Mouse (Mus musculus) CH12.LX (cell line): ENCODE results near the gene Sik3. TPM values are rescaled to one million over a fixed set of nuclear protein-coding genes. Genes with fewer than 3 reads are reported as not detected.

Experiments
- DNase-seq: peaks from one replicate; pipeline ENCODE4 v3.0.0-alpha.2; 2013; ENCODE audit errors: extremely low read depth
- H3K27ac ChIP-seq: 2 replicates; pipeline ENCODE4 v1.5.1; 2012; ENCODE audit warnings: low read depth, mild to moderate bottlenecking, control low read depth, moderate library complexity; ENCODE audit not compliant: insufficient read depth
- H3K27me3 ChIP-seq: replicated peaks from 2 replicates; pipeline ENCODE3; 2012; ENCODE audit warnings: inconsistent platforms
- H3K36me3 ChIP-seq, 2 experiments: replicated peaks in 1 of 2; 2 replicates each; pipeline versions ENCODE3 to v1.6.1; 2012; ENCODE audit warnings: inconsistent platforms in 1 of 2, low read length in 1 of 2, mild to moderate bottlenecking in 1 of 2, mixed read lengths in 1 of 2, moderate library complexity in 1 of 2; ENCODE audit not compliant: control insufficient read depth in 1 of 2, insufficient read depth in 1 of 2
- H3K4me1 ChIP-seq, 2 experiments: 2 replicates each; pipeline ENCODE4 v1.6.1; 2012; ENCODE audit warnings: inconsistent platforms in 1 of 2, moderate library complexity in 1 of 2; ENCODE audit not compliant: insufficient read depth in 2 of 2, control insufficient read depth in 1 of 2
- H3K4me2 ChIP-seq: 2 replicates; pipeline ENCODE4 v1.6.1; 2012; ENCODE audit warnings: low read depth, mild to moderate bottlenecking, control low read depth; ENCODE audit not compliant: poor library complexity, insufficient read depth, severe bottlenecking
- H3K4me3 ChIP-seq, 3 experiments: fragments of 150-350 bp in 1 of 3; sonication (generic) in 1 of 3; replicated peaks in 1 of 3; 2 replicates each; pipeline versions ENCODE3 to v1.5.1; 2011 to 2012; ENCODE audit warnings: low read depth in 2 of 3, low read length in 2 of 3, mild to moderate bottlenecking in 2 of 3, moderate library complexity in 2 of 3, control low read depth in 1 of 3, improper control_type of control experiment in 1 of 3, inconsistent platforms in 1 of 3, mixed read lengths in 1 of 3; ENCODE audit not compliant: poor library complexity in 1 of 3
- H3K79me2 ChIP-seq: replicated peaks from 2 replicates; pipeline ENCODE4 v1.6.1; 2012; ENCODE audit warnings: mild to moderate bottlenecking, moderate library complexity; ENCODE audit not compliant: control insufficient read depth, poor library complexity, insufficient read depth, severe bottlenecking; ENCODE audit errors: extremely low read depth
- H3K9ac ChIP-seq: 2 replicates; pipeline ENCODE4 v1.6.1; 2012; ENCODE audit warnings: low read depth, mild to moderate bottlenecking, control low read depth, moderate library complexity; ENCODE audit not compliant: insufficient read depth
- H3K9me3 ChIP-seq: replicated peaks from 2 replicates; pipeline ENCODE3; 2012; ENCODE audit warnings: low read length, inconsistent platforms, mixed read lengths
- BHLHE40 ChIP-seq: IDR thresholded peaks from 2 replicates; pipeline ENCODE4 v1.6.1; 2011; ENCODE audit warnings: mild to moderate bottlenecking, low read depth, low read length, improper control_type of control experiment
- CHD1 ChIP-seq: IDR thresholded peaks from 2 replicates; pipeline ENCODE4 v1.6.1; 2012; ENCODE audit warnings: low read depth, low read length, improper control_type of control experiment, inconsistent platforms
- CHD2 ChIP-seq: IDR thresholded peaks from 2 replicates; pipeline ENCODE4 v1.6.1; 2011; ENCODE audit warnings: low read length, improper control_type of control experiment
- E2F4 ChIP-seq: IDR thresholded peaks from 2 replicates; pipeline ENCODE4 v1.6.1; 2011; ENCODE audit warnings: low read depth, low read length, improper control_type of control experiment; ENCODE audit not compliant: insufficient replicate concordance
- ELF1 ChIP-seq: IDR thresholded peaks from 2 replicates; pipeline ENCODE4 v1.6.1; 2014; ENCODE audit warnings: low read depth, mild to moderate bottlenecking, inconsistent platforms, low read length, improper control_type of control experiment
- EP300 ChIP-seq: IDR thresholded peaks from 2 replicates; pipeline ENCODE4 v1.6.1; 2011; ENCODE audit warnings: low read length, improper control_type of control experiment
- ETS1 ChIP-seq: conservative IDR thresholded peaks from 2 replicates; pipeline ENCODE4 v1.6.1; 2012; ENCODE audit warnings: low read depth, mild to moderate bottlenecking, inconsistent platforms, low read length, improper control_type of control experiment, moderate library complexity
- GABPA ChIP-seq: IDR thresholded peaks from 2 replicates; pipeline ENCODE4 v1.6.1; 2012; ENCODE audit warnings: low read depth, low read length, improper control_type of control experiment, inconsistent platforms; ENCODE audit not compliant: insufficient replicate concordance
- HCFC1 ChIP-seq: IDR thresholded peaks from 2 replicates; pipeline ENCODE4 v1.6.1; 2012; ENCODE audit warnings: low read depth, mild to moderate bottlenecking, inconsistent platforms, low read length, improper control_type of control experiment
- IRF4 ChIP-seq: IDR thresholded peaks from 2 replicates; pipeline ENCODE4 v1.6.1; 2014; ENCODE audit warnings: low read depth, mild to moderate bottlenecking, inconsistent platforms, low read length, improper control_type of control experiment
- JUN ChIP-seq: IDR thresholded peaks from 2 replicates; pipeline ENCODE4 v1.6.1; 2011; ENCODE audit warnings: low read depth, mild to moderate bottlenecking, low read length, improper control_type of control experiment, moderate library complexity; ENCODE audit not compliant: insufficient read depth
- JUND ChIP-seq: conservative IDR thresholded peaks from 2 replicates; pipeline ENCODE4 v1.6.1; 2011; ENCODE audit warnings: low read depth, low read length, improper control_type of control experiment
- KAT2A ChIP-seq: IDR thresholded peaks from 2 replicates; pipeline ENCODE4 v1.6.1; 2012; ENCODE audit warnings: low read length, improper control_type of control experiment, inconsistent platforms; ENCODE audit not compliant: insufficient replicate concordance
- MAX ChIP-seq: IDR thresholded peaks from 2 replicates; pipeline ENCODE4 v1.6.1; 2011; ENCODE audit warnings: low read length, improper control_type of control experiment
- MAZ ChIP-seq: IDR thresholded peaks from 2 replicates; pipeline ENCODE4 v1.6.1; 2012; ENCODE audit warnings: low read depth, mild to moderate bottlenecking, inconsistent platforms, low read length, improper control_type of control experiment, moderate library complexity
- NRF1 ChIP-seq: IDR thresholded peaks from 2 replicates; pipeline ENCODE4 v1.6.1; 2014; ENCODE audit warnings: low read depth, mild to moderate bottlenecking, inconsistent platforms, low read length, improper control_type of control experiment, moderate library complexity
- PAX5 ChIP-seq: IDR thresholded peaks from 2 replicates; pipeline ENCODE4 v1.6.1; 2012; ENCODE audit warnings: low read length, inconsistent platforms, mixed read lengths
- POLR2AphosphoS2 ChIP-seq: IDR thresholded peaks from 2 replicates; pipeline ENCODE4 v1.6.1; 2011; ENCODE audit warnings: low read depth, low read length, improper control_type of control experiment
- RCOR1 ChIP-seq: conservative IDR thresholded peaks from 2 replicates; pipeline ENCODE4 v1.6.1; 2012; ENCODE audit warnings: low read depth, mild to moderate bottlenecking, inconsistent platforms, low read length, improper control_type of control experiment
- SIN3A ChIP-seq: IDR thresholded peaks from 2 replicates; pipeline ENCODE4 v1.6.1; 2012; ENCODE audit warnings: low read length, improper control_type of control experiment, inconsistent platforms
- TBP ChIP-seq: conservative IDR thresholded peaks from 2 replicates; pipeline ENCODE4 v1.6.1; 2011; ENCODE audit warnings: low read depth, low read length, improper control_type of control experiment
- UBTF ChIP-seq: IDR thresholded peaks from 2 replicates; pipeline ENCODE4 v1.6.1; 2012; ENCODE audit warnings: low read depth, mild to moderate bottlenecking, inconsistent platforms, low read length, improper control_type of control experiment, moderate library complexity
- USF2 ChIP-seq: conservative IDR thresholded peaks from 2 replicates; pipeline ENCODE4 v1.6.1; 2011; ENCODE audit warnings: low read depth, low read length, improper control_type of control experiment
- ZC3H11A ChIP-seq: IDR thresholded peaks from 2 replicates; pipeline ENCODE4 v1.6.1; 2012; ENCODE audit warnings: low read depth, mild to moderate bottlenecking, inconsistent platforms, low read length, improper control_type of control experiment
- ZKSCAN1 ChIP-seq: IDR thresholded peaks from 2 replicates; pipeline ENCODE4 v1.6.1; 2012; ENCODE audit warnings: low read depth, inconsistent platforms, low read length, improper control_type of control experiment, borderline replicate concordance
- ZMIZ1 ChIP-seq: IDR thresholded peaks from 2 replicates; pipeline ENCODE4 v1.6.1; 2012; ENCODE audit warnings: low read depth, mild to moderate bottlenecking, inconsistent platforms, low read length, improper control_type of control experiment
- ZNF384 ChIP-seq: IDR thresholded peaks from 2 replicates; pipeline ENCODE4 v1.6.1; 2012; ENCODE audit warnings: low read depth, low read length, improper control_type of control experiment, inconsistent platforms
- dilution Hi-C: fragments of 300-500 bp; cut with MboI; formaldehyde crosslinking; loops from 2 replicates; pipeline ENCODE4 v1.14.3; 2020; ENCODE audit warnings: low sequenced_read_pairs; ENCODE audit not compliant: extremely low pct_unique_long_range_greater_than_20kb, extremely low pct_ligation_motif_present
- in situ Hi-C: fragments of 300-500 bp; cut with MboI; formaldehyde crosslinking; loops from 3 replicates; pipeline ENCODE4 v1.14.3; 2019; ENCODE audit warnings: low sequenced_read_pairs, low pct_ligation_motif_present, low pct_unique_long_range_greater_than_20kb, mixed read lengths
- polyA plus RNA-seq: library from polyadenylated mRNA; unstranded; fragments of >175 nt; gene quantifications from 2 replicates; pipeline ENCODE4 v1.2.1, GENCODE M21; 2012; ENCODE audit warnings: low read depth; ENCODE audit not compliant: insufficient read length
- total RNA-seq, 2 experiments: library from RNA; depleted of rRNA; stranded (reverse); fragments of 300-350 nt in 1 of 2; fragments of >200 nt in 1 of 2; gene quantifications; 2 replicates each; pipeline ENCODE4 v1.2.3; 2012 to 2014

Gene Sik3
- total and polyA plus RNA-seq, 3 experiments: 14.9 to 29.8 (median 21.4) TPM

DNA sequence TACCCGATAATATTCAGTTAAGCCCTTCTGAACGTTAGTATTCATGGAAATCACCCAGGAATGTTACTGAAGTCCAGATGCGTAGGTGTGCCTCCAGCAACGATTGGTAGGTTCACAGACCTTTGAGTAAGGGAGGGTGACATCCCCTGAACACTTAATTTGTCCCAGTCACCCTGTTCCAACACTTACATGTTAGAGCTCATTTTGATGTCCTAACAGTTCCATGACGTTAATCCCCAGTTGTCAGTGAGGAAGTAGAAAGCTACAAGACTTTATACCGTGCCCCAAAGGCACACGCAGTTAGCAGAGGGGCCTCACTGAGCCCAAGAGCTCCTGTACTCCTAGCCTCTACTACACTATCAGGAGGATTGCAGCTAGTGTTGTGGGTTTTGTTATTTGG lies 36.9 kb downstream of the Sik3 start:
- Histone ChIP-seq H3K4me3 (no peak overlapping the region), H3K27ac (no peak overlapping the region), H3K4me1 (peaks cover 23 to 76% of the 10 kb centered on the region in 2 experiments), H3K4me2 (no peak overlapping the region), H3K27me3 (no peaks in the 10 kb centered on the region), H3K9ac (no peak overlapping the region), H3K36me3 (peaks cover 4 to 38% of the 10 kb centered on the region in 2 experiments), H3K79me2 (peaks cover 21% of the 10 kb centered on the region), H3K9me3 (no peaks in the 10 kb centered on the region)
- dilution Hi-C loops (no loop called here), in situ Hi-C loops (no loop called here)
- TF ChIP-seq ZC3H11A (no peak), CHD1 (no peak), ETS1 (no peak), SIN3A (no peak), E2F4 (no peak), JUN (no peak)
- DNase-seq: no peak

DNA sequence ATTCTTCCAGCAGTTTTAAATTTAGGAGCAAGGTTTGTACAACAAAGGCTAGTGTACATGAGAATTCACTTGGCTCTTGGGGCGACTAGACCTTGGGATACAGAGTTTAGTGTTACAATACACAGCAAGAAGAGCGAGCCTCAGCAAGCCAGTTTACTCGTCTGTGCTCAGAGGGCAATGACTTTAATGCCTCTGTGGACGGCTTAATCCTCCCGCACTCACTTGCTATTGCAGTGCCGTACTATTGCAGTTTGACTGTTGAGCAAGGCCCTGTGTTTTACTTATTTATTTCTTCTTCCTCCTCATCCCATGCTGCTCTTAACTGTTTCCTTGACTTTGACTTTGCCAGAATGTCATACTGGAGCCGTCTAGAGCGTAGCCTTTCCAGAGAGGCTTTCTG lies 37.6 kb downstream of the Sik3 start:
- in situ Hi-C loops: no loop called here
- H3K4me2 ChIP-seq: no peak overlapping the region
- dilution Hi-C loops: no loop called here

DNA sequence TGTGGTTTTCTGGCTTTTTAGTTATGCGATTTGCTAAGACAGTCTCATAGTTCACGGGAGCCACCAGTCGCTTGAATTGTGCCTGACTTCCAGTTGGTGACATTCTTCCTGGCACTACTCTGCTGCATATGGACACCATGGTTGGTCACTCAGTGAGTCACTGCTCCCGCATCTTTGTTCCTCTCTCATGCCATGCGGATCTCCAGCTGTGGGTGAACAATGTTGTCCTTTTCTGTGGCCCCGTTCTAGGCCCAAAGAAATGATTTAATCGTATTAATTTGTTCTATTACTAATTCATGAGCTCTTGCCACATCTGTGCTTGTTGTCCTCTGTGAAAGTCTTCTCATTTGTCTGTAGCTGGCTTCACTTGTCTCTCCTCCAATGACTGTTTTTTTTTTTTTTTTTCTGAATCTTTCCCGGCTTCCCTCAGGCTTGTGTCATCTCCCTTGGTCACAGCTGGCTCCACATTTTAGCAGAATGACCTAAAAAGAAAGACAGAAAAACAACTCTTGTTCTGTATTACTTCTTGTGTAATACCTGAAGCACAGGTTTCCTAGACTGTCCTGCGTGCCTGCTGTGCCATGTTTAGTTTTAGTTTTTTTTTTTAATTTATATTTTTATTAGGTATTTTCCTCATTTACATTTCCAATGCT lies 40.5 kb downstream of the Sik3 start:
- Histone ChIP-seq H3K27me3 (no peaks in the 10 kb centered on the region), H3K9ac (no peak overlapping the region), H3K4me2 (no peak overlapping the region), H3K36me3 (peaks cover 4 to 49% of the 10 kb centered on the region in 2 experiments), H3K4me1 (peaks cover 16 to 75% of the 10 kb centered on the region in 2 experiments), H3K9me3 (no peaks in the 10 kb centered on the region), H3K79me2 (peaks cover 19% of the 10 kb centered on the region), H3K4me3 (no peak overlapping the region), H3K27ac (no peak overlapping the region)
- in situ Hi-C loops: no loop called here
- no peak for TF ChIP-seq SIN3A
- no peak for TF ChIP-seq MAX
- no peak for TF ChIP-seq NRF1
- TF ChIP-seq UBTF: no peak
- no peak for TF ChIP-seq HCFC1
- TF ChIP-seq GABPA: no peak
- TF ChIP-seq ZKSCAN1: no peak
- no peak for TF ChIP-seq JUND
- TF ChIP-seq BHLHE40: no peak
- TF ChIP-seq KAT2A: no peak
- no peak for TF ChIP-seq POLR2AphosphoS2
- no peak for TF ChIP-seq MAZ
- TF ChIP-seq ZNF384: no peak
- no peak for TF ChIP-seq PAX5
- no peak for TF ChIP-seq EP300
- DNase-seq: no peak
- dilution Hi-C loops: no loop called here

More for the DNA sequence above, 37.6 kb downstream of the Sik3 start:
- no peak for DNase-seq
- TF ChIP-seq RCOR1 (no peak), UBTF (no peak), USF2 (no peak), ETS1 (no peak), SIN3A (no peak), ELF1 (no peak), NRF1 (no peak), E2F4 (no peak), CHD2 (no peak), TBP (no peak), IRF4 (no peak), PAX5 (no peak), ZMIZ1 (no peak), JUN (no peak)
- Histone ChIP-seq H3K4me3 (no peak overlapping the region), H3K36me3 (peaks cover 4 to 33% of the 10 kb centered on the region in 2 experiments), H3K9me3 (no peaks in the 10 kb centered on the region), H3K4me1 (peaks cover 25 to 79% of the 10 kb centered on the region in 2 experiments), H3K79me2 (peaks cover 24% of the 10 kb centered on the region), H3K27ac (no peak overlapping the region), H3K27me3 (no peaks in the 10 kb centered on the region), H3K9ac (no peak overlapping the region)
